Comparison of ENCODE assay signal across 14 mouse cellular contexts in the genomic region with DNA sequence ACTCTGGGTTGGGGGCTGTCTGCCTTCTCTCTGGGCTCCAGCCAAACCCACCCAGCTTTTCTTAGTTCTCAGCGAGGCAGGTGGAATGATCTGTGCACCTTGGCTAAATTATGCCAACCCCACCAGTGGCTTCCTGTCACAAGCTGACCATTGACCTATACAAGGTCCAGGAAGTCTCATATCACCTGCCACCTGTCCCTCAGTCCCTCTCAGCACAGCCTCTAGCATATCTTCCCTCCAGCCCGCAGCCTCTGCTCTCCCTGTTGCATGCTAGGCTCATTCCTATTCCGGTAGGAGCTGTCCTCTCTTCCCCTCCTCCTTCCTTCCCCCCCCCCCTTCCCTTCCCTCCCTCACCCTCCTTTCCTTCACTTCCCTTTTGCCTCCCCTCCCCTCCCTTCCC.
"Had no signal": no experiment of that assay in that cellular context is flagged by ENCODE, and none has a peak within 500 bp of the region (broad histone marks: within the 10 kb centered on the region; RNA-seq: fewer than 3 reads in every experiment).

No protein-coding gene starts in this region.

- H3K4me2 ChIP-seq: liver, embryonic 13.5 days; midbrain, embryonic 11.5 days; neural tube, embryonic 12.5 days; neural tube, embryonic 15.5 days; stomach, embryonic 15.5 days had no signal

- H3K27ac ChIP-seq: liver, embryonic 13.5 days; neural tube, embryonic 12.5 days; neural tube, embryonic 15.5 days; stomach, embryonic 15.5 days had no signal

- H3K4me3 ChIP-seq: liver, embryonic 13.5 days; neural tube, embryonic 12.5 days; neural tube, embryonic 15.5 days; stomach, embryonic 15.5 days had no signal

- H3K36me3 ChIP-seq: liver, embryonic 13.5 days; neural tube, embryonic 12.5 days; neural tube, embryonic 15.5 days; stomach, embryonic 15.5 days had no signal

- ATAC-seq: inflammation-experienced regulatory T-cells, adult 6 months had no signal

- H3K9ac ChIP-seq: liver, embryonic 13.5 days; neural tube, embryonic 12.5 days; neural tube, embryonic 15.5 days; stomach, embryonic 15.5 days had no signal

- H3K27me3 ChIP-seq: liver, embryonic 13.5 days; neural tube, embryonic 12.5 days; neural tube, embryonic 15.5 days; stomach, embryonic 15.5 days had no signal

- H3K4me1 ChIP-seq: liver, embryonic 13.5 days; neural tube, embryonic 12.5 days had no signal

- DNase-seq: liver, embryonic 13.5 days; lung, adult 2 months; midbrain, embryonic 14.5 days; right cerebral cortex, adult 18-20 months; right cerebral cortex, postnatal 14 days; right cerebral cortex, postnatal 4 days; spleen, adult 18-20 months; thymus, adult 18-20 months; thymus, postnatal 36 days had no signal

- H3K9me3 ChIP-seq: liver, embryonic 13.5 days; neural tube, embryonic 15.5 days; stomach, embryonic 15.5 days had no signal
